Mouse (Mus musculus): ENCODE data around the gene Susd3. TPM values are rescaled to one million over a fixed set of nuclear protein-coding genes. Genes with fewer than 3 reads are reported as not detected.
A peak's percentile ranks its signal among the peaks of the same experiment; 100 is the strongest.

Susd3 gene
- polyA plus RNA-seq, 1 experiment from 2014 or later, result 1.2 TPM

DNA sequence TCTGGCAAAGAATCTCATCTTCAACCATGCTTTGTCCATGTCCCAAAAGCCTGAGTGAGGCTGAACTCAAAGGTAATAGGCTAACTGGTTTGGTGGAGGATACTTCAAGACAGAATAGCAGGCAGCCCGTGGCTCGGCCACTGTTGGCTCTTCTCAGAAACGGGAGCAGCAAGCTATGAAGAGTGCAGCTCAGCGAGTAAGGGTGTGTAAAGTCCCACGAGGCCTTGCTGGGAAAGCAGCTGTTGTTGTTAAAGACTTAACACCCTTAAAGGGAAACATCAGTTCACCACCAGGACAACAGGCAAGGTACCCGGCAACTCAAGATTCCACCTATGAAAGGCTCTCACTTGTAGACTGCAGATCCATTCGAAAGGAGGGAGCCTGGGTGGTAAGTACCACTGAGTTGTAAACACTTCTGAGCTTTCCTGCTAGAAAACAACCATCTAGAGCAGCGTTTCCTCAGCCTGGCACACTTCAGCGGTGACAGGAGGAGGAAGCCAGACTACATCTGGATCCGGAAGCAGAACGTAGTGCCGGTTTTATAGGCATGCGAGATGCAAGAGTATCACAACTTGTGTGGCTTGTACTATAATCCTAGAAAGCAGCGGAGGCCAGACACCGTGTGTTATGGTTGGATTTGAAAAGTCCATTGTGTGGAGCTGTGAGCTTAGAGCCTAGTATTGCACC is 11.7 kb upstream of the Susd3 start:
- H3K36me3 ChIP-seq (replicated peaks), result peaks cover 12% of the 10 kb centered on the region; the same call in 1 of the 2 replicates
- H3K27me3 ChIP-seq (replicated peaks; ENCODE audit: low read depth, poor library complexity, severe bottlenecking), result no peaks in the 10 kb centered on the region
- H3K4me3 ChIP-seq, result no peak overlapping the region
- no peaks in the 10 kb centered on the region for H3K9me3 ChIP-seq
- no peak overlapping the region for H3K27ac ChIP-seq (replicated peaks)
- H3K4me1 ChIP-seq, result peaks cover 22% of the 10 kb centered on the region
- WGBS, result 85% methylated on average over 15 of the region's 15 CpGs
- DNase-seq (ENCODE audit: low spot score), result no peak

DNA sequence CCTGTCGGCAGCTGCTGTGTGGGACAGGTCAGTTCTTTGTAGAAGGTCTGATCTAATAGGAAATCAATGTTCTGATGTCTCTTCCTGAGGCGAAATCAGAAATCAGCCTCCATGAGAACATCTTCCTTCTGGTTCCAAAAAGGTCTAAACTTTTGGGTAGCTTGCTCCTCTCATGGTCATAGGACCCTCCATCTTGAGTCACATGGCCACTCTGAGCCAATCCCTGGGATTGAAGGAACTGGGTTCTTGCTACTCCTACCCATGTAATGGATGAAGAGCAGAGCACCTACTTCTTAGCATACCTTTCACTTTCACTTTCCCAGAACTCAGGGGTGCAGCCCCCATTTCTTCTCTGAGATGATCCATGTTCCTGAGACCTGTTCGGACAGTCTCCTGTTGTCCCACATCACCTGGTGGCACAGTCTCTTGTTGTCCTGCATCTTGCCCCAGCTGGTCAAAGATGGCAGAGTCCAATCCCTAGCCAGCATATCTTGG is 9.4 kb upstream of the Susd3 start:
- 69% methylated on average over 3 of the region's 3 CpGs for WGBS
- Histone ChIP-seq H3K27me3 (replicated peaks; ENCODE audit: low read depth, poor library complexity, severe bottlenecking) (0 out of 2 replicates have a peak, but pooled peaks cover under 1% of the 10 kb centered on the region), H3K4me1 (peaks cover 18% of the 10 kb centered on the region), H3K27ac (replicated peaks) (peak overlapping the region; percentile 30; the same call in 1 of the 2 replicates), H3K4me3 (no peak overlapping the region), H3K9me3 (no peaks in the 10 kb centered on the region), H3K36me3 (replicated peaks) (no peaks in the 10 kb centered on the region; the same call in 1 of the 2 replicates)
- no peak for DNase-seq (ENCODE audit: low spot score)

DNA sequence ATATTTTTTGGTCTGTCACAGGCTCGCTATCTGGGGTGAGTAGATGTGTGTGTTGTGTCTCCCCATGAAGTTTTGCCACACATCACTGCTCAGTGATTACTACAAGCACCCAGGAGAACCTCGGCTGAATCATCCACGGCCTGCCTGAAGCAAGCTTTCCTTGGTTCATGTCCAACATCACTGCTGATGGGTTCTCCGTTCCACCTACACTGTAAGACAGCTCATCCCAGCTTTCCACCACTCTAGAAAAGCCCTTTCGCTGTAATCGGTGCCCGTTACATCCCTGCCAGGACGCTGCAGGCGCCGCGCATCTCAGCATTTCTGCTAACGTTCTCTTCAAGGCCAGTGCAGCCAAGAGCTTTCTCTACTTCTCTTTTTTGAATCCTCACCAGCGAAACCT is 4.2 kb upstream of the Susd3 start:
- H3K9me3 ChIP-seq, result no peaks in the 10 kb centered on the region
- no peak overlapping the region for H3K4me3 ChIP-seq
- no peak overlapping the region for H3K27ac ChIP-seq (replicated peaks)
- peaks cover 24% of the 10 kb centered on the region for H3K4me1 ChIP-seq
- no peak for DNase-seq (ENCODE audit: low spot score)
- H3K27me3 ChIP-seq (replicated peaks; ENCODE audit: low read depth, poor library complexity, severe bottlenecking), result peaks cover 29% of the 10 kb centered on the region
- 91% methylated on average over 13 of the region's 13 CpGs for WGBS
- no peaks in the 10 kb centered on the region for H3K36me3 ChIP-seq (replicated peaks)

DNA sequence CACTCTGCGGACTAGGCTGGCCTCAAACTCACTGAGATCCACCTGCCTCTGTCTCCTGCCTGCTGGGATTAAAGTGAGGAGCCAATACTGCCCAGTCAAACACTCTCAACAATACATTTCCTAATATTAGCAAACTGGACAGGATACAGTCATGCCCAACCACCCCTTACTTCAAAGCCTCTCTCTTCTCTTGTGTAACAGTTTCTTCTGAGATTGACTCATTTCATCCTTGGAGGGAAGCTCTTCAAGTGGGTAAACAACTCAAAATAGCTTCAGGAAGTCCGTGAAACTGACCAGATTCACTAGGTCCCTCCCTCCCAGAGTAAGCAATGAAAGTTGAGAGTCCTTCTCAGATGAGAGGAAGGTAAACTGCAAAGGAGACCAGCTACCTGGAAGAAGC is 3.6 kb upstream of the Susd3 start:
- H3K27me3 ChIP-seq (replicated peaks; ENCODE audit: low read depth, poor library complexity, severe bottlenecking), result peaks cover 36% of the 10 kb centered on the region
- WGBS, result 74% methylated on average over 2 of the region's 2 CpGs
- H3K4me3 ChIP-seq, result no peak overlapping the region

DNA sequence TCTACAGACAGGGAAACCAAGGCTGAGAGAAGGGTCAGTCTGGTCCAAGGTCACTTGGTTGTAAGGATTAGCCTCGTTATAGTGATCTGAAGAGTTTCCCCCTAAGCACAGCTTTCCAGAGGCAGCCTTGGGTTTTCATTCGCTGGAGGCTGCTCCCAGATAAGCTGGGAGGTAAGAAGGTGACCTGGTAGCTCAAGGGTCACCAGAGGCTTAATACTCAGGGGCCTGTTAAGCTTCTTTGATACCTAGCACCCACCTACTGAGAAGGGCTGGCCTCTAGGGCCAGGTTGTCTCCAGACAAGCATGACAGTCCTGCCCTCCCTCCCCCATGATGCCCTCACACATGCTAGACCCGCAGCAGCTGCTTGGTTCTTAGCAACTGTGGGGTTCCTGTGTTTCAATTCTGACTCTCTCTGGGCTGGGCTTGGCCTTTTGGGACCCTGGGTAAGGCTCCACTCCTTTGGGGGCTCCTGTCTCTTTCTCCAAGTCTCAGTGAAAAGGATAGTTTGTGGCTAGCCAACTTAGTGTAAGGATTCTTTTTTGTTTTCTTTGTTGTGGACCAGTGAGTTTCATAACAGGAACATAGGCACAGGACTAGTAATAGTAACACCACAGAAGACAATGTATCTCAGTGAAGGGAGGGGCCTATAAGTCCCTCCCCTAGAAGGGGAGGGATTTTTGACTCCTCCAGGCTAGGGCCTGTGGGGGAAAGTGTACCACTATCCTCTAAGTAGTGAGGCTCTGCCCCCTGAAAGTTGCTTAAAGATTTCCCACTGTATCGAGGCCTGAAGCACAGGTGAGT is 2.4 kb upstream of the Susd3 start:
- WGBS, result 26% methylated on average over 4 of the region's 4 CpGs
- Histone ChIP-seq H3K27me3 (replicated peaks; ENCODE audit: low read depth, poor library complexity, severe bottlenecking) (peaks cover 48% of the 10 kb centered on the region), H3K27ac (replicated peaks) (no peak overlapping the region), H3K4me1 (peaks cover 21% of the 10 kb centered on the region), H3K4me3 (no peak overlapping the region), H3K9me3 (no peaks in the 10 kb centered on the region), H3K36me3 (replicated peaks) (no peaks in the 10 kb centered on the region)
- DNase-seq (ENCODE audit: low spot score), result no peak

More for the DNA sequence above, 3.6 kb upstream of the Susd3 start:
- Histone ChIP-seq H3K36me3 (replicated peaks) (no peaks in the 10 kb centered on the region), H3K9me3 (no peaks in the 10 kb centered on the region), H3K4me1 (peaks cover 24% of the 10 kb centered on the region), H3K27ac (replicated peaks) (no peak overlapping the region)
- no peak for DNase-seq (ENCODE audit: low spot score)

DNA sequence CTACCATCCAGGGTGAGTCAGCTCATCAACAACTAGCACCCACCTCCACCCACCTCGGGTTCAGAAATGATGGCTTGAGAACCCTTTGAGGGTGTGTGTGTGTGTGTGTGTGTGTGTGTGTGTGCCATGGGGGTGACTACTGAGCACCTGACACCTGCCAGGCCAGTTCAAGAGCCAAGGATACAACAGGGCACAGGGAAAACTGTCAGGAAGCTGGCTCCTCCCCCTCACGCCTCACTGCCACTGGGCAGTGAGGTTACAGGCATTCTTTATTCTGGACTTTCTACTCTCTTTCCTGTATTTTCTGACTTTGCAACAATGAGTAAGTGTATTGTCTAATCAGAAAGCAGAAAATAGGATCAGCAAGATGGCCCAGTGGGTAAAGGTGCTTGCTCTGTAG is 1.1 kb upstream of the Susd3 start:
- Histone ChIP-seq H3K4me1 (peaks cover 30% of the 10 kb centered on the region), H3K9me3 (no peaks in the 10 kb centered on the region), H3K36me3 (replicated peaks) (no peaks in the 10 kb centered on the region), H3K4me3 (no peak overlapping the region), H3K27me3 (replicated peaks; ENCODE audit: low read depth, poor library complexity, severe bottlenecking) (peaks cover 60% of the 10 kb centered on the region), H3K27ac (replicated peaks) (no peak overlapping the region)
- 72% methylated on average over 2 of the region's 2 CpGs for WGBS
- DNase-seq (ENCODE audit: low spot score), result no peak

DNA sequence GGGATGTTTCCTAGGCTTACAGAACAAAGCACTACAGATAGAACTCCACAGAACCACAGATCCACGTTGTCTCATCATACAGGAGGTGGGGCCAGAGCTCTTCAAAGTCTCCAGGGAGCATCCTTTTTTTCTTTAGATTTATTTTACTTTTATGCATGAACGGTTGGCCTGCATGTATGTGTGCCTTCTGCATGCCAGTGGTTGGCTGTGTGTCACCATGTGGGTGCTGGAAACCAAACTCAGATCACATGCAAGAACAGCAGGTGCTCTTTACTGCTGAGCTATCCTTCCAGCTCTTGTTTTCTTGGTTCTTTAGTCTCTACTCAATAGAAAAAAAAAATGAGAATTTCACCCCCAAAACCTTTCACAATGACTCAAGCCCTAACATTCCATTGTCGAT is 417 bp upstream of the Susd3 start:
- Histone ChIP-seq H3K4me3 (no peak overlapping the region), H3K27me3 (replicated peaks; ENCODE audit: low read depth, poor library complexity, severe bottlenecking) (peaks cover 67% of the 10 kb centered on the region), H3K36me3 (replicated peaks) (no peaks in the 10 kb centered on the region), H3K4me1 (peaks cover 30% of the 10 kb centered on the region), H3K27ac (replicated peaks) (no peak overlapping the region), H3K9me3 (no peaks in the 10 kb centered on the region)
- no peak for DNase-seq (ENCODE audit: low spot score)
- 66% methylated on average over 3 of the region's 3 CpGs for WGBS

DNA sequence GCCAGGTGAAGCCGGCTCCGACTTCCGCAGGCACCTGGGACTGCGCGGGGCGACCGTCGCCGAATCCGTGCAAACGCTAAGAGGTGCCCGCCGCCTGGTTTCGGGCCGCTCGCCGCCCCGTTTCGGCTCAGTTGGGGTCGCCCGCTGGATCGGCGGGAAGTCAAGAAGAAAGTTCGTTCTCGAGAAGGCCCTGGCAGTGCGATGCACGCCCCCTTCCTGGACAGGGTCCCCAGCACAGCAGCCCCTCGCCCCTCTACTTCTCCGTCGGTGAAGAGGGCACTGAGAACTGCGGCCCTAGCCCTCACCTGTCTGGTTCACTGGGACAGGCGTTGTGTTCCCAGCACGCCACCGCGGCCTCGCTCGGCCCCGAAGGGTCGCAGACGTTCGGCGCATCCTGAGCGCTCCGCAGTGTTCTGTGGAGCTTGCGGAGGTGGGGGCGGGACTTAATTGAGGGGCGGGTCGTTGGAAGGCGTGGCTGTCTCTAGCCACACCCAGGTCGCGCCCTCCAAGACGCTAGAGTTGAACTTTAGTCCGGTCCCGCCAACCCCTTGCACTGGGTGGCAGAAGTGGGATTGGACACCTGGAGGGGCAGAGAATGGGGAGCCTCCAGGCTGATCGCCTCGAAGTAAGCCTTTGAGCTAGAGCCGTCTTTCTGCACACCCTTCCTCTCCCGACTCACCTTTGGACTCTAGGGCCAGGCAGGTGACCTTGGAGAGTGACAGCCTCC is 603 bp downstream of the Susd3 start:
- 2% methylated on average over 58 of the region's 58 CpGs for WGBS
- peak; percentile 72 for DNase-seq (ENCODE audit: low spot score)
- no peaks in the 10 kb centered on the region for H3K9me3 ChIP-seq
- H3K27me3 ChIP-seq (replicated peaks; ENCODE audit: low read depth, poor library complexity, severe bottlenecking), result peaks cover 74% of the 10 kb centered on the region
- H3K4me1 ChIP-seq, result peaks cover 30% of the 10 kb centered on the region
- H3K27ac ChIP-seq (replicated peaks), result peak overlapping the region; percentile 31
- H3K36me3 ChIP-seq (replicated peaks), result no peaks in the 10 kb centered on the region
- peak overlapping the region; percentile 61 for H3K4me3 ChIP-seq

DNA sequence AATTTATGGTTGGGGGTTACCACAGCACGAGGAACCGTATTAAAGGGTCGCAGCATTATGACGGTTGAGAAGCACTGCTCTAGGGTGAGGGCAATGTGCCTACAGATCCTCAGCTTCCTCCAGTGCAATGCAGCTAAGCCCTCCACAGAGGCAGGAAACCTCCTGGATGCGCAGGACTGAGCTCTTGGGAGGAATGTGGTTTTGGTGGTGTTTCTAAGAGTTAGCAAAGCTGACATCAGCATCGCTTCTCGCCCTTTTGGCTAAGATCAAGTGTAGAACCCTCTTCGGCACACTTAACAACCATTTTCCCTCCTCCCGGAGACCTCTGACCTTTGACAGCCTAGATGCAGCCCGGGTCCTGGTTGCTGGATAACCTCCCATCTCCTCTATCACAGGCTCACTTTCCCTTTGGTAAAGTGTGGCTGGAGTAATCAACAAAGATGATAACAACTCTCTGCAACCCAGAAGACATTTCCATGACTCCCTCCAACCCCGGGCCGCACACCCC is 1.2 kb downstream of the Susd3 start:
- Histone ChIP-seq H3K4me1 (peaks cover 35% of the 10 kb centered on the region), H3K27me3 (replicated peaks; ENCODE audit: low read depth, poor library complexity, severe bottlenecking) (peaks cover 71% of the 10 kb centered on the region), H3K27ac (replicated peaks) (peak overlapping the region; percentile 31; the same call in 1 of the 2 replicates), H3K9me3 (no peaks in the 10 kb centered on the region), H3K36me3 (replicated peaks) (no peaks in the 10 kb centered on the region), H3K4me3 (peak overlapping the region; percentile 61)
- DNase-seq (ENCODE audit: low spot score), result no peak
- 31% methylated on average over 12 of the region's 12 CpGs for WGBS

DNA sequence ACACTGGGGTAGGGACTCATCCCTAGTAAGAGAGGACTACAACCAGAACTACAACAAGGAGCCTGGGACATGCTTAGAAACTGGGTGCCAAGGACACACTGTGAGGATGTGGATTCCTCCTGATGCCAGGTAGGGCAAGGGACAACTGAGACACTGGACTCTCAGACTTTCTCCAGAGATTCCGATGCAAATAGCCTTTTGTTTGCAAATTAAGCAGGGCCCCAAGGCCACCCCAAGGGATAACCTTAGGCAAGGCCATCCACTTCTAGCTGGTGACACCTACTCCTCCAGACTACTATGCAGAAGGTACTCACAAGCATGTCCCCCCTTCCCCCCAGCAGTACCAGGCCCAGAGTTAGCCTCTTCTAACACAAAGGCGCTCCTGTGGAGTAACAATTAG is 1.9 kb downstream of the Susd3 start:
- DNase-seq (ENCODE audit: low spot score), result no peak
- no peak overlapping the region for H3K4me3 ChIP-seq
- peaks cover 37% of the 10 kb centered on the region for H3K4me1 ChIP-seq
- H3K36me3 ChIP-seq (replicated peaks), result no peaks in the 10 kb centered on the region
- H3K27ac ChIP-seq (replicated peaks), result no peak overlapping the region
- 51% methylated on average over 2 of the region's 2 CpGs for WGBS
- H3K9me3 ChIP-seq, result no peaks in the 10 kb centered on the region
- H3K27me3 ChIP-seq (replicated peaks; ENCODE audit: low read depth, poor library complexity, severe bottlenecking), result peaks cover 71% of the 10 kb centered on the region

DNA sequence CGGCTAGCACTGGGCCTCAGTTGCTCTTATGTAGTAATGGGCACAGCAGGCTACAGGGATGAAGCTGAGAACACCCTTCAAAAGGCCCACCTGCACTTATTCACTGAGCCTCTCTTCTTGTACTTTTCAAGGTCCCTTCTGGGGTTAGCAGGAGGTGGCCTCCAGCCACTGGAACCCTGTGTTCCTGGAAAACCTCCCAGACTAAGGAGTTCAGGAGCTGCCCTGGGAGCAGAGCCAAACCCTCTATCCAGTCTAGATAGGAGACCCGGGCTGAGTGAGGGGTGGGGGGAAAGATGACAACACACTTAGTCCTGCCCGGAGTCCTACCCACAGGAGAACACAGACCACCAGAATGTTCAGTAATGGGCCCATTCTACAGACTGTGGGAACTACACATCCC is 2.5 kb downstream of the Susd3 start:
- Histone ChIP-seq H3K36me3 (replicated peaks) (no peaks in the 10 kb centered on the region), H3K9me3 (no peaks in the 10 kb centered on the region), H3K27ac (replicated peaks) (no peak overlapping the region), H3K27me3 (replicated peaks; ENCODE audit: low read depth, poor library complexity, severe bottlenecking) (peaks cover 71% of the 10 kb centered on the region), H3K4me1 (peaks cover 36% of the 10 kb centered on the region), H3K4me3 (no peak overlapping the region)
- no peak for DNase-seq (ENCODE audit: low spot score)
- WGBS, result 80% methylated on average over 3 of the region's 3 CpGs

DNA sequence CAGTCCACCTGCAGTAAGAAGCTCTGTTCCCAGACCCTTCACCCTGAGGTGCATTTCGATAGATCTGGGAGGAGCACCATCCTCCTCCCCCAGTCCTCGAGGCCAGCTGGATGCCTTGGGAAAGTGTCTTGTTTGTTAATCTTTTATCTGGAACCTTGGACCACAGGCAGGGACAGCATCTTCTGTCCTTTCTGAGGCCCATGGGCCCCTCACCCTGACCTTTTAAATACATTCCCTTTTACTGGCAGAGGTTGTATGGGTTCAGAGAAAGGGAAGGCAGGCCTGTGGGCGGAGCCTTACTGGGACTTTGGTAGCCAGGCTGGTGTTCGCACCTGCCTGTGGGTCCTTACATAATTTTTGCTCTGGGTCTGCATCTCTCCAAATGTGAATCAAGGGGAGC is 3.3 kb downstream of the Susd3 start:
- no peak overlapping the region for H3K4me3 ChIP-seq
- no peak for DNase-seq (ENCODE audit: low spot score)
- peaks cover 69% of the 10 kb centered on the region for H3K27me3 ChIP-seq (replicated peaks; ENCODE audit: low read depth, poor library complexity, severe bottlenecking)
- H3K4me1 ChIP-seq, result peaks cover 32% of the 10 kb centered on the region
- H3K27ac ChIP-seq (replicated peaks), result no peak overlapping the region
- H3K36me3 ChIP-seq (replicated peaks), result no peaks in the 10 kb centered on the region
- 57% methylated on average over 4 of the region's 4 CpGs for WGBS
- H3K9me3 ChIP-seq, result no peaks in the 10 kb centered on the region
